Mouse (Mus musculus) midbrain, embryonic 13.5 days (tissue): ENCODE measurements at regions not wholly inside any gene's neighbourhood (a gene's known extent, or its start where the extent isn't known, plus 50 kb on each side); places are given as distances from the start of the nearest gene placed in this dataset.

ENCODE experiments used
- ATAC-seq: fragments of 200-750 bp; cut with Nextera tagmentation; 2 replicates; pipeline ENCODE4 v1.8.0; 2017; ENCODE audit warnings: mild to moderate bottlenecking, moderate TSS enrichment, moderate library complexity
- H3K27ac ChIP-seq: fragments of 300-500 bp; sonication (generic); 2 replicates; pipeline ENCODE4 v1.5.1; 2015; ENCODE audit warnings: inconsistent platforms, mild to moderate bottlenecking, moderate library complexity
- H3K27me3 ChIP-seq: fragments of 300-500 bp; sonication (generic); 2 replicates; pipeline ENCODE4 v1.6.1; 2015; ENCODE audit warnings: mild to moderate bottlenecking, inconsistent platforms
- H3K36me3 ChIP-seq: fragments of 300-500 bp; sonication (generic); 2 replicates; pipeline ENCODE4 v1.6.1; 2015; ENCODE audit warnings: mild to moderate bottlenecking, inconsistent platforms
- H3K4me1 ChIP-seq: fragments of 300-500 bp; sonication (generic); replicated peaks from 2 replicates; pipeline ENCODE4 v1.6.1; 2015; ENCODE audit warnings: inconsistent platforms
- H3K4me2 ChIP-seq: fragments of 300-500 bp; sonication (generic); replicated peaks from 2 replicates; pipeline ENCODE4 v1.6.1; 2015; ENCODE audit warnings: moderate library complexity, mild to moderate bottlenecking, inconsistent platforms
- H3K4me3 ChIP-seq: fragments of 300-500 bp; sonication (generic); replicated peaks from 2 replicates; pipeline ENCODE4 v1.5.1; 2015; ENCODE audit warnings: mild to moderate bottlenecking, inconsistent platforms
- H3K9ac ChIP-seq: fragments of 300-500 bp; sonication (generic); replicated peaks from 2 replicates; pipeline ENCODE4 v1.6.1; 2015; ENCODE audit warnings: mild to moderate bottlenecking, inconsistent platforms
- H3K9me3 ChIP-seq: fragments of 300-500 bp; sonication (generic); 2 replicates; pipeline ENCODE4 v1.6.1; 2016; ENCODE audit warnings: mild to moderate bottlenecking, inconsistent platforms
- WGBS: fragments of 180-500 bp; shearing (Covaris S2); methylation state at CpG from one replicate; pipeline ENCODE4 v1.1.7; 2015; 5-methylcytosine and 5-hydroxymethylcytosine counted together

GRCm38 (mm10) chr8:101462515-101462914, 1322.9 kb downstream of the Cdh11 start:
- Histone ChIP-seq H3K4me3 (no peak overlapping the region), H3K27ac (no peak overlapping the region), H3K9ac (no peak overlapping the region), H3K9me3 (no peaks in the 10 kb centered on the region), H3K36me3 (no peaks in the 10 kb centered on the region), H3K4me1 (no peaks in the 10 kb centered on the region), H3K4me2 (no peak overlapping the region), H3K27me3 (no peaks in the 10 kb centered on the region)
- 86% methylated on average over 1 of the region's 1 CpGs for WGBS
- ATAC-seq: no peak

- Histone ChIP-seq H3K27me3 (no peaks in the 10 kb centered on the region), H3K4me3 (no peak overlapping the region), H3K27ac (no peak overlapping the region), H3K9ac (no peak overlapping the region), H3K4me2 (no peak overlapping the region), H3K9me3 (no peaks in the 10 kb centered on the region), H3K36me3 (no peaks in the 10 kb centered on the region), H3K4me1 (no peaks in the 10 kb centered on the region)
- WGBS: 86% methylated on average over 1 of the region's 1 CpGs
- no peak for ATAC-seq
Observed at GRCm38 (mm10) chr8:101444730-101445129, 1340.7 kb downstream of the Cdh11 start.

GRCm38 (mm10) chr8:101442563-101442962, 1342.9 kb downstream of the Cdh11 start:
- Histone ChIP-seq H3K27ac (no peak overlapping the region), H3K9me3 (no peaks in the 10 kb centered on the region), H3K9ac (no peak overlapping the region), H3K27me3 (no peaks in the 10 kb centered on the region), H3K4me1 (no peaks in the 10 kb centered on the region), H3K36me3 (no peaks in the 10 kb centered on the region), H3K4me3 (no peak overlapping the region), H3K4me2 (no peak overlapping the region)
- WGBS: 91% methylated on average over 2 of the region's 2 CpGs
- no peak for ATAC-seq

GRCm38 (mm10) chr8:101435691-101436090, 1349.8 kb downstream of the Cdh11 start:
- Histone ChIP-seq H3K27me3 (no peaks in the 10 kb centered on the region), H3K27ac (no peak overlapping the region), H3K36me3 (no peaks in the 10 kb centered on the region), H3K4me3 (no peak overlapping the region), H3K9me3 (no peaks in the 10 kb centered on the region), H3K9ac (no peak overlapping the region), H3K4me2 (no peak overlapping the region), H3K4me1 (no peaks in the 10 kb centered on the region)
- ATAC-seq: no peak
- WGBS: 65% methylated on average over 4 of the region's 4 CpGs
